Mouse (Mus musculus) embryo, embryonic 10 days (tissue): ENCODE data around the gene Vav3.

Experiments used
- DNase-seq: peaks from one replicate; pipeline ENCODE4 v3.0.0-alpha.2; 2015; ENCODE audit warnings: low spot score

Vav3 gene

DNA sequence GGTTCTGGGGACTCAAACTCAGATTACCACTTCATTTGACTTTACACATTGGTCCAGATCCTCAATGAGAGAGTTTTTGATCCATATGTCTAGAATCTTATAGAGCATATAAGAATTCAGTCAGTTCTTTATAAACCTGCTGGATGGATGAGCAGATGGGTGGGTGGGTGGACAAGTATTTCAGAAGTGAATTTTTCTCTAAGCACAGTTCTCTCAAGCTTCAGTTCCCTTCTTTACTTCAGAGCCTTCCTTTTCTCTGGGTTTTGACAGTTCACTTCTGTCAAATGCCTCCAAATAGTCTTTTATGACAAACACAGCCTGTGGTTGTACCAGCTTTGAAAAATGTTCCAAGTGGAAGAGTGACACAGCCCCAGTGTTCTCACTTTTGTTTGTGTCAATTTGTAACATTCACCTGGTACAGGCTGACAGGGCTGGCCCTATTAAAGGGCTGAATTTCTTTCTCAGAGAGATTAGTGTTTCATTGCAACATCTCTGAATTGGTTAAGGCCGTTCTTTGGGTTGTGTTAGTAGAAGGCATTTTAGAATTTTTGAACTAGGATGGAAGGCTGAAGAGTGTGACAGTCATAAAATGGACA, 159.5 kb downstream of the Vav3 start:
- DNase-seq, result no peak

DNA sequence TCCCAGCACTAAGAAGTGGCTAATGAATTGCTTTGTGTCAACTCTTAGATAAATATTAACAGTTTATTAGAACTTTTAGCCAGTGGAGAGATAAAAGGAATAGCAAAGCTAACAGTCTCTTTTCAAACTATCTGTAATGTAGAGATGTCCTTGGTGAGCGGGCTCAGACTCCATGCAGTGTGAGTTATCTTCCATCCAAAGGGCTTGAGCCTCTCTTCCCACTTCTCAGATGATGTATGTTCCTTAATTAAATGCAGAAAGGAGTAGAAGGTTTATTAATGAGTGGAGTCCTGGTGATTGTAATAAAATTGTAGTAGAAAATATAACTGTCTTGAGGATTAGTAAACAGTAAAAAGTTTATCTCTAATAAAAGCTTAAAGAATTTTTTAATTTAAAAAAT, 169.3 kb downstream of the Vav3 start:
- DNase-seq, result no peak

DNA sequence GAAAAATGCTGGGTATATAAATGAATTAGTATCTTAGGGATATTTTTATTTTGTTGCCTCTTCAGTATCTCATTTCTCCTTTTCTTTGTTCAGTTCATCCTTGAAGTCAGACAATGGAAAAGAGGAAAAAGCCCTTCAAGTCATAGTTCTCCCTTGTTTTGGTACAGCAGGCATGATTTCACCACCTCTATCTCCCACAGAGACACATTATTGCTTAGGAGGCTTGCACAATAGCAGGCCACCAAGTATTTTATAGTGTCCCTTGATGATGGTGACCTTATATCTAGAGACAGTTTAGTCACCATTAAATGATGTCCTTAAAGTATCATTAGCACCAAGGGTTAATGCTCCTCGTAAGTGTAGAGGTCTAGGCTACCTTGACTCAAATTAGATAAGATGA, 171.4 kb downstream of the Vav3 start:
- DNase-seq, result no peak

DNA sequence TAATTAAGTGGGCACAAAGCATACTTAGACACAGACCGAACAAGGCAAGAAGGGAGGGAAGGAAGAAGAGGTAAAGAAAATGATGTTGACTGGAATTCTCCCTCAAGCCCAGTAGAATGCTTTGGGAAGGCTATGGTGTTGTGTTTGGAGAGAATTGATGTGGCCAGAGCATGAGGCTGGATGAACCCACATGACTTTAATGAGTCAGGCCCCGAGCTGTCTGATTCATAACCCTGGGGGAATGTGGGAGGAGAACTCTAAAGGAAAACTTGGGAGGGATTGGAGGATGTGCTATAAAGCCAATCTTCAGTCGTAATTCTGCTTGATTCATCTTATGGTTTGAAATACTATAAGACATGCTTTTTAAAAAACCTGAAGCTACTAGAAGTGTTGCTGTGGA, 175.0 kb downstream of the Vav3 start:
- no peak for DNase-seq

DNA sequence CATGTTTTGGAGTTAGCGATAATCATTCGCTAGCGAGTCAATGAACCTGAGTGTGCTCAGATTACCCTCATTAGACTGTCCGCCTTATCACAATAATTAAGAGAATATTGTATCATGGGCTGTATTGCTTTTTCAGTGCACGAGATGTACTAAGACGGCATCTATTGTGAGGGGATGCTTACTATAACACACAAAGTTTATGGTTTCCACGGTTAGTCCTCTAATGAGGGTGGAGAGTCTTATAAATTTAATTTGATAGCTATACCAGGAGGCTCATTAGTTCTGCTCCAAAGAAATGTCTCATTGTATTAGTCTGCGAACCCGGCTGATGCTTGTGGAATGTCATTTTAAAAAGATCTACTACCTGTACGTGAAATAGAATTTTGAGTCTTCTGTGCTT, 175.9 kb downstream of the Vav3 start:
- no peak for DNase-seq

DNA sequence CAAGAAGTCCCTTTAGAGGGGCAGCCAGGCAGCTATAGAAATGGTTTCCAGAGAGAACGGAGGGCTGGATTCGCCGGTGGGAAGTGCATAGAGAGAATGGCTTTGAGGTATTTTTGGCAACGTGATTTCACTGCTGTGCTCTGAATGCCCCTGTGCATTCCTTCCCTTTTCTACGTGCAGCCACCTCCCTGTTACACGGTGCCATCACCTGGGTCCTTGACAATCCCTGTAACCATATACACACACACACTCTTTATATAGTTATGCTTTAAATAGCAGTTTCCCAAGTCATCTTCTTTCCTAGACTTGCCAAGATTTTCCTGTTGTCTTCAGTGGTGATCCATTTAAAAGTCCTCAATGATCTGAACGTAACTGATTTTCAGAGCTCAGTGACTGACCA, 181.7 kb downstream of the Vav3 start:
- no peak for DNase-seq

DNA sequence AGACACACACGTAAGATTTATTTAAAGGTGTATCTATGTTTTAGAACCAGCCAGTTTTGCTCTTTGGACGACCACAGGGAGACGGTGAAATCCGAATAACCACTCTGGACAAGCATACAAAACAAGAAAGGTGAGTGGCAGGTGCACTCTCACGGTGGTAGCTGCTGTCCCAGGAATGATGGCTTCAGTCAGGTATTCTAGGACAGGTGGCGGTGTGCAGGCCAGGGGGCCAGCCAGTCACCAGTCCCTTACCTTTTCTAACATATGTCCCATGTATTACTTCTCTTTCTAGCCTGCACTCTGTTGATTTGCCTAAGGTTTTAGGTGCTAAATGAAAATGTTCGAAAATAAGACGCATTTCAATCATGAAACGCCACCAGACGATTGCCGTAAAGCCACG, 185.4 kb downstream of the Vav3 start:
- no peak for DNase-seq

DNA sequence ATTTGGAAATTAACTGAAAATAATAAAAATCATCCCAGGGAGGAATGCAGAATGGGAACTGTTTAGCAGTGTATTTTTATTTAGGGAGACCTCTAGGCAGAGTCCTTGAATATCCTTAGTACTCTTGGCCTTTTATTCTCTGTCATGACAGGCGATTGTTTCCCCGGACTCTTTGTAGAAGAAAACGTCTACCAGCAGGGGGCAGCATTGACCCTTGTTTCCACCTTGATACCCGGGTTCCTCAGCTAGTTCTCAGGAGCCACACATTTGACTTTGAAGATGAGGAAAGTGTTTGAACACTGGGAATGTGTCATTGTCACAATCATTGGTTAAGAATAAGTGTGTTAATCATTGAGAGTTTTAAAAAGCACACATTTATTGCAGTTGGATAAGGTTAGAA, 185.8 kb downstream of the Vav3 start:
- peak; percentile 91 for DNase-seq

DNA sequence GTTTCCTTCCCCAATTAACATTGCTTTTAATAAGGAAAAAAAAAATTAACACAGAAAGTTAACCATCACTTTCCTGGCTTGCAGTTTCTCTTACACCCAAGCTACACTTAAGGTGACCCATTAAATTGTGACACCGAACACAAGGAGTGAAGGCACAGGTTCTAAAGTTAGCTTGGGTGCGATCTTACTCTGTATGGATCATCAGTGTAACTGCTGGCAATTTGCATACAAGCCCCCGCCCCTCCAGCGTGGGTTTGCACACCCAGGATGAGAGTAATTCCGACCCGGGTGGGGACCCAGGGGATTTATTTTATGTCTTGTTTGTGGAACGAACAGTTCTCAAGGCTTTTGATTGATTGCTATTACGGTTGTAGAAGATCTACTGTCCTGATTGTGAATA, 186.2 kb downstream of the Vav3 start:
- DNase-seq, result no peak

DNA sequence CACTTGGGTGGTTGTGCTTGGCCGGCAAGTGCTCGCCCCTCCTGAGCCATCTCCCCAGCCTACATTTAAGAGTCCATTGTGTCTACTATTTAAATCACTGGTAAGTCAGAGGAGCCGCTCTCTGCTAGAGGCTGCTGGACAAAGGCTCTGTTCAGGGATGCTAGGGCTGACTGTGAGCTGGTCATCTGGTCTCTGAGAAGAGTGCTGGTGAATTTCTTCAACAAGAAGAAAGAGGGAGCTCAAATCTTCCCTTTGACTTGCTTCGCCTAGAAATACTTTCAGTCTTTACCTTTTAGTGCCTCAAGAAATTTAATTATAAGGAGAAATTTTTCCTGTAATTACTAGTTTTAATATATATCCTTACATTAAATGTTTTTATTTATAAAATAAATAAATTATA, 188.2 kb downstream of the Vav3 start:
- no peak for DNase-seq

DNA sequence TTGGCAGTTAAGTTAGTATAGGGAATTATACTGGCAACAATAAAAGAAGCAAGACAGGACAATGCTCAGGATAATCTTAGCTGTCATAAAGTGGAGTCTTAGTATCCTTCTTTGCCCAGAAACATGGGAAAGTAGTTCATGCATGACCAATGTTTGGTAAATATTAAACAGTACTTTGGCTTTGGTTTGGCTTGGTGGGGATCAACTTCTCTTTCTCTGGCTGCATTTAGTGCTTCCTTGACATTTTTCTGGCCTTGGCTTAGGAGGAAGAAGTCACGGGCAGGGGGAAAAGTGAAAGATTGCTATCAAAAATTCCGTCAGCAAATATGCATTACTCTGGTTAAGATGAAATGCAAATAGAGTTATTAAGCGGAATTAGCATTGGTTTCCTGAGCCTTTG, 197.2 kb downstream of the Vav3 start:
- DNase-seq, result no peak

DNA sequence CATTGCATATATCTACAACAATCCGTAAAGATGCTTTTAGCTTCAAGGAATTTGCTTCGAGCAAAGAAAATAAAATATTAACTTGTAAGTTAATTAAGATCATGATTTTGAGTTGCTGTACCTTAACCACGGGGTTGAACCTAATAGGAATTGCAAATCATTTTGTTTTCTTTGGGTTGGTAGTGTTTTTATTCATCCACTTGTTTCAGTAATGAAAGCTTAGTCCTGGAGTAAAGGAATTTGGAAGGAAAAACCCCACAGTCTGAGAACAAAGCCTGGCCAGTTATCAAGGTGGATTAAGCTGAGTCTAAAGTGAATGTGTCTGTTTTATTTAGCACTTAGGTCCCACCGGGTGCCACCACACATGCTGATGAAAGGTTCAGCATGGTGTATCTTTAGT, 199.6 kb downstream of the Vav3 start:
- DNase-seq, result no peak

DNA sequence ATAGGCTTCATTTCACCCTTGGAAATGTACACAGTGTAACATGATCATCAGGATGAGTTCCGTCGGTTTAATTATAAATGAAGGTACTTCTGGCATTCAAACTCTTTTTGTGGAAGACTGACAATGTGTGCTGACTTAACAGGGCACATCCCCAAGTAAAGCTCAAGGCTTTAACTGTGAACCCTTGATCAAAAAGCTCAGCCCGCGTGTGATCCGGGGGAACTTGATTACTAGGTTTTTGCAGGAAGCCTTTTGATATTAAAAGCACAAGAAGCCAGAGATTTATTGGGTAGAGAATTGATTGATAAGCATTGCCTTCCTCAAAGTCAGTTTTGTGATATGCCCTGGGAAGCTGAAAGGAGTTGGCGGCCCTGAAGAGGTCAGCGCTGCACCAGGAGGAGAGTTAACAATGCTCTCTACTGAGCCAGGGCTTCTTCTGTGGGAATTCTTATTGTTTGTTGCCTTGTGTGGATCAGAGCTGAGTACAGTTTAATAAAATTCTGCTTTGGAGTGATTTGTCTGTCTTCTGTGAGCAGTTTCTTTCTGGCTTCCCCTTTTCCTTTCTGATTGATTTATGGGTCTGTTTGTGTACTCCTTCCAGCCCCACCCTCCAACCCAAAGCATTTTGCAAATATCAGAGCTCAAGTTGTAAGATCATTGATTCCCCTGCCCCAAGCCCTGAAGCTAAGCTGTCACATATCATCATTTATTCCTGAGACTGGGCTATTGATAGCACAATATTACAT, 204.2 kb downstream of the Vav3 start:
- peak; percentile 31 for DNase-seq

DNA sequence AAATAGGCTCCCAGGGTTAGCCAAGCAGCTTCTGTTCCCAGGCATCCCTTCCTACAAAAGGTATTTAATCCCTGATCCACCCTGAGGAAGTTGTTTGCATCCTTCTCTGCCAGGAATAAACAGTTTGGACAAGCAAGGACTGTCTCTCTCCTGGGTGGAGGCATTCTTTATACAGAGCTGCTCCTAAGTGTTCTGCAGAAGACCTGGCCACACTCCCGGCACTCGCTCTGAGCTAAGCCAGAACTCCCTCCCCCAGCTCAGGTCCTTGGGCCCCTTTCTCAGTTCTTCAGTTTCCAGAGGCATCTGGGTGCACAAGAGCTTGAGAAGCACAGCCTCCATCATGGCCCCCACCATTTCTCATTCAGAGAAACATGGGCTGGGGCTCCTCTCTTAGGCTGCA, 216.9 kb downstream of the Vav3 start:
- DNase-seq, result no peak

DNA sequence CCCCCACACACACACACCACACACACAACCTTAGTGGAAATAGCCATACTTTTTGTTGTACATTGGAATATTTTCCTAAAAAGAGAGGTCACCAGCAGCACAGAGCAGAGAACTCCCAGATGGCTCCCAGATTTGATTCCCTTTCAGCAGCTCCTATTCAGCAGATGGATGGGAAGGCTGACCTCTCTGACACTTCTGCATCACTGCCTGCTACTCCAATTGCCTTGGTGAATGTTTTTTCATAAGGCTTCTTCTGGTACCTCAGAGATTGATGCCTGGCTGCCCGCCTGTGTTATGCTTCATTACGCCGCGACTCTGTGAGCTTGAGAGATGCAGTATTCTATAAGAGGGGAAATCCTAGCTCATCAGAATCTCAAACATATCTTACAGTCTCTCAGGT, 220.8 kb downstream of the Vav3 start:
- peak; percentile 84 for DNase-seq

DNA sequence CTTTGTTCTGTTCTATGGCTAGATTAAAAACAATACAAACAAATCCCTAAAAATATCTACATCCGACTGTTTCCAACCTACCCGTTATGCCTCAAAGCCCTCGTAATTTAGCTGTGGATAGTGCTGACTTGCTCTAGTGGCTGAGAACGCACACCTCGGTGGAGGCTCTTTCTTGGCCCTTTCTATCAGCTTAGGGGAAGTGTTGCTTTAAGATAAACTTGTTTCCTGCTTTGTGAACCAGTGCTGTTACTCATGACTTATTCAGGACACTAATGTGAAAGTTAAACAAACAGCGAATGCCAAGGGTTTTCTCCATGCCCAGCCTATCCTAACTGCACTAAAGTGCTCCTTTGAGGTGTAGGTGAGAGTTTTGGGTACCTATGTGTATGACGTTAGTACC, 221.3 kb downstream of the Vav3 start:
- DNase-seq, result no peak

DNA sequence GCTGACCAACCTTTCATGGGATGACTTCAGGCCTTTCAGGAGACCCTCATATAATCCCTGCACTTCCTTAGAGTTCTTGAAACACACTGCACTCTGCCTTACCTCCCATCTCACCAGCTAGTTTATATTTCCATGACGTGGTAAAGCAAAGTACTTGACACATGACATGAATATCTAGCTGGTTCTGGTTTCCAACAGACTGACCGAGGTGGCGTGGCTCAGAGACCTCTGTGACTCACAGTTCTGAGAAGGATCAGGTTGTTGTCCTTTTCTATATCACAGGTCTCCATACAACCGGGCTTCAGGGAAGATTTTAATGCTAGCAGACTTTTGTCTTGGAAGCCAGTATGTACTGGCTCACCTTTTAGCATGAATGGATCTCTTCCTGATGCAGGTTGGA, 221.8 kb downstream of the Vav3 start:
- no peak for DNase-seq

DNA sequence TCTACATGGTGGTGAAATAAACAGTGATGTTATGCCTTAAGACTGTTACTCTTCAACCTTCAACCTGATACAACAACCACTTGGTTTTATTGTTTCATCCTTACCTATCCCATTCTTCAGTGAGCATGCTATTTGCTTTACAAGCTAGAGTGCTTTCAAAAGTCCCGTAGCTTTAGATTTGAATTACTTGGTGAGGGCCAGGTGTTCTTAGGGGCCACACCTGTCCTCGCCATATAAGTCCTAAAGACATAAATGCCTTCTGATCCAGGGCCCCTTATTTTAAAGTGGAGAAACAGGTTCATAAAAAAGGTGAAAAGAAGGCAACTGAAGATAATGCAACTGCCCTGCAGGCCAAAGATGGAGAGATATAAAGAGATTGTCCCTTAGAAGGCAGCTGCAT, 224.0 kb downstream of the Vav3 start:
- no peak for DNase-seq

DNA sequence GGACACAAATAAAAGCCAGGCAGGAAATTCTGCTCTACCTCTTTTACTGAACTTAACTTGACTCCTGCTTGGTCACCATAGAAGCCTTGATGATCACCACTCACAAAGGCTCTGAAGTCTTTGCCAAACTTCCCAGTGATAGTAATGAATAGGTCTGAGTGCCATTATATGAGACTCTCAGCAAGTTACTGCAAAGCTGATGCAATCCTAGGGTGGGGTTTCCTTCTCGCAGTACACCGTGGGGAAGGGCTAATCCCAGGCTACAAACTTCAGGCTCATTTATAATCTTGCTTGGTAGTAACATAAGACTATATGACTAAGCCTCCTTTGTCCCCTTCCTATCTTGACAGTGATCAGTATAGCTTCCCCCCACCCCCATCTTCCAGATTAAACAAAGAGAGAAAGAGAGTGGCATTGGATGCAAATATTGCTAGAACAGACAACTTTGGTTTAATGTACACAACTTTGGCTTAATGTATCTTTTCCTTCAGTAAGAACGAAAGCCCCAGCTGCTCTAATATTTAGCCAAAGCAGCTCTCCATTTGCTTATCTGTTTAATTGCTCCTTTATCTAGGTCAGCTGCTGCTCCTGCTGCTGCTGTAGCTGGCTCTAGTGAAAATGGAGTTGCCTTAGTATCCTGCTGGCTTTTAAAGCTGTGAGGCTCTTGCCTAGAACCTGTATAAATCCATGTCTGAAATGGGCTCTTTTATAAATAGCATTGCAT, 228.3 kb downstream of the Vav3 start:
- no peak for DNase-seq

DNA sequence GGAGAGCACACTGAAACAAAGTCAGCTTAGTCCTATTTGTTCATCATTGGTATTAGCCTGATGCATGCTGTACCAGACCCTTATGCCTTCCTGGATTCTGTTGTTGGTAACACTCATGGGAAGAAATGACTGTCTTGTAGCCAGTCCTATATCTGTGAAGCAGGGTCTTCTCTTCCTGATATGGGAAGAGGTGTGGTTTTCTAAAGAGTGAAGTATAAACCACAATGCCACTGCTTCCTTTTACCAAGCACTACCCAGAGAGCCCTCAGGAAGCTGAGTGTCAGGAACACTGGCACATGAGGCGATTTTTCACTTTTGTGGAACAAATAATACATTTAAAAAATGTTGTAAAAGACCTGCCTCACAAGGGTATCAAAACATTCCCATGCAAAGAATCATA, 231.0 kb downstream of the Vav3 start:
- no peak for DNase-seq

DNA sequence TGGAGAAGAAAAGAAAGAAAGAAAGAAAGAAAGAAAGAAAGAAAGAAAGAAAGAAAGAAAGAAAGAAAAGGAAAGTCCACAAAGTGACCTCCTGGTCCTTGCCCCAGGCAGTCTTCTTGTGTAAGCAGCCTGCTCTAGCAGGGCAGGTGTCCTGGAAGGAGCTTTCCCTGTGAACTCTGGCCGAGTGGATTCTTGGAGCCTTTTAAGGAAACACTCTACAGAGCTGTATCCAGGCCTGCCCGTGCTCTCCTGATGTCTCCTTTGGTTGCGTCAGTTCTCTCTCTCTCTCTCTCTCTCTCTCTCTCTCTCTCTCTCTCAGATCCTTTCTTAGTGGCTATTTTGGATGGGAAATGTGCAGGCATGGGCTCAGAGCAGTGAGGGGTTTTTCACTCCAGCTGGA, 232.4 kb downstream of the Vav3 start:
- DNase-seq, result no peak

DNA sequence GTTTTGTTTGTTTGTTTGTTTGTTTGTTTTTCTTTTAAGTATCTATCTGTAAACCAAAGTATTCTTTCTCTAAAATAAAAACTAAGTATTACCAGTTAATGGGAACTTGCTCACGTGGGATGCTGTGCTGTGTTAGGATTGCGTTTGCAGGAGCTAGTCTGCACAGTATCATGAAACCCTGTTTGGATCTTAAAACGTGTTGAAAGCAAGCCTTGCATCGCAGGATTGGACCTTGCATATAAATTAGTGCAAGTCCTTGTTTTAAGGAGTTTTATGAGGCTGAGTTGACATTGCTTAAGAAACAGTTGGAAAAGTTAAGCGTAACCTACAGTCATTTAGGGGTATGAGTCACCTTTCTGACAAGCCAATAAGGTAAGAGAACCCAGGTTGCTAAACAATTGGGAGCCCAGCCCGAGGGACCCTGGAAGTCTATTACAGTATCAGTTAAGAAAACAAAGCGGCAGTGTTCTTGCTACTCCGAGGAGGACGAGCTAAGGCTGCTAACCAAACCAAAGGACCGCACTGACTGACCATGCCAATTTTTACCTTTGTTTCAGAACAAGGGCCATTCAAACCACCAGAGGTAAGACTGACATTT, 233.2 kb downstream of the Vav3 start:
- no peak for DNase-seq

DNA sequence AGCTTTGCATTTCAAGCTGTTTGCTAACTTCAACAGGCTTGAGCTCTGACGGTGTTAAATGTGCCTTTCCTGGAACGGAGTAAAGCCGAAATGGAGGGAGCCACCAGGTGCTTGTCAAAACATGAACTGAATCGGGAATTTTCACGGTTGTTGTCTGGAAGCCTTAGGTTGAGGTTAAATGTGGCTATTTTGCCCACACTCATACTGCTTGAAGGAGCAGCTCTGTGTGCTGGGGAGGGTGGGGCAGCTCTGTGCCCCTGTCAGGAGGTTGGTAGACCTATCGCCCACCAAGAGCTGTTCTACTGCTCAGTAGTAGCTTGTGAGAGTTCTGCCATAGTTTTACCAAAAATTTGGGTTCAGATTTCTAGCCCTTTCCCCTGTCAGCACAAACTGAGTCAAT, 233.7 kb downstream of the Vav3 start:
- no peak for DNase-seq
